Mouse (Mus musculus) lung, embryonic 14.5 days (tissue): Measurements from ENCODE around the gene Cdk19. TPM values are rescaled to one million over a fixed set of nuclear protein-coding genes. Genes with fewer than 3 reads are reported as not detected.

Source experiments
- ATAC-seq: fragments of 200-750 bp; cut with Nextera tagmentation; 2 replicates; pipeline ENCODE4 v1.8.0; 2017; ENCODE audit warnings: mild to moderate bottlenecking, moderate TSS enrichment, moderate library complexity; ENCODE audit not compliant: insufficient read depth
- DNase-seq: peaks from one replicate; pipeline ENCODE4 v3.0.0-alpha.2; 2015
- H3K27ac ChIP-seq: fragments of 300-500 bp; sonication (generic); 2 replicates; pipeline ENCODE4 v1.5.1; 2014; ENCODE audit warnings: low read depth, mild to moderate bottlenecking, moderate library complexity
- H3K27me3 ChIP-seq: fragments of 300-500 bp; sonication (generic); 2 replicates; pipeline ENCODE4 v1.6.1; 2014; ENCODE audit warnings: low read length, control low read depth; ENCODE audit not compliant: insufficient read depth
- H3K36me3 ChIP-seq: fragments of 300-500 bp; sonication (generic); 2 replicates; pipeline ENCODE4 v1.6.1; 2014; ENCODE audit warnings: control low read depth; ENCODE audit not compliant: insufficient read depth
- H3K4me1 ChIP-seq: fragments of 300-500 bp; sonication (generic); 2 replicates; pipeline ENCODE4 v1.6.1; 2014; ENCODE audit warnings: antibody characterized with exemption, control low read depth; ENCODE audit not compliant: insufficient read depth
- H3K4me2 ChIP-seq: fragments of 300-500 bp; sonication (generic); 2 replicates; pipeline ENCODE4 v1.6.1; 2014; ENCODE audit warnings: mild to moderate bottlenecking
- H3K4me3 ChIP-seq: fragments of 300-500 bp; sonication (generic); 2 replicates; pipeline ENCODE4 v1.5.1; 2014; ENCODE audit warnings: low read depth, low read length
- H3K9ac ChIP-seq: fragments of 300-500 bp; sonication (generic); 2 replicates; pipeline ENCODE4 v1.6.1; 2014
- H3K9me3 ChIP-seq: fragments of 300-500 bp; sonication (generic); 2 replicates; pipeline ENCODE4 v1.6.1; 2016; ENCODE audit warnings: low read depth, low read length, control low read depth
- CTCF ChIP-seq: IDR thresholded peaks from 2 replicates; pipeline ENCODE4 v1.5.1; 2016; ENCODE audit warnings: antibody characterized with exemption, low read depth
- WGBS: fragments of 180-500 bp; shearing (Covaris S2); extraction: QIAGEN DNeasy Blood & Tissue Kit; methylation state at CpG from one replicate; pipeline ENCODE4 v1.1.7; 2014; 5-methylcytosine and 5-hydroxymethylcytosine counted together
- polyA plus RNA-seq: library from polyadenylated mRNA; unstranded; fragments of >200 nt; fragmentation: Nextera tagmentation; extraction: Ambion mirVana; gene quantifications from 2 replicates; pipeline ENCODE4 v1.2.1, GENCODE M21; 2014

Gene Cdk19
- polyA plus RNA-seq, 1 experiment from 2014 or later, result 10.6 TPM

DNA sequence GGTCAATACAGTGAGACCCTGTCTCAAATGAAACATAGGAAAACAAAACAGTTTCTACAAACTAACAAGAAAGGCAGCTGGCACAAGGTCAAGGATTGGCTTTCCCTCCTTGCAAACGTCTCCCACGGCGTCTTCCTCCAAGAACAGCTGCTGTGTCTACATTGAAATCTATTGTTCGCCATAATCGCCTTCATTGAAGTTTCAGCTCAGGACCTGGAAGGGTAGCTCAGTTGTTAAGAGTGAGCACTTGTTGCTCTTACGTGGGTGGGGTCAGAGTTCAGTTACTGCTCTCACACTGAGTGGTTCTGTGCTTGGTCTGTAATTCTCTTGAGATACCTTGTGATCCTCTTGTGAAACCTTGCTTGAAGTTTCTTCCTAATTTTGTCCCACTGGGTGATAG lies 6.5 kb upstream of the Cdk19 start:
- H3K27ac ChIP-seq, result no peak overlapping the region
- ATAC-seq (no peak), DNase-seq (no peak)
- no peak overlapping the region for H3K9ac ChIP-seq
- no peak overlapping the region for H3K4me3 ChIP-seq
- 68% methylated on average over 6 of the region's 6 CpGs for WGBS
- no peak overlapping the region for H3K4me2 ChIP-seq
- H3K9me3 ChIP-seq, result no peaks in the 10 kb centered on the region
- H3K27me3 ChIP-seq, result no peaks in the 10 kb centered on the region
- H3K36me3 ChIP-seq, result no peaks in the 10 kb centered on the region
- TF ChIP-seq CTCF, result no peak
- H3K4me1 ChIP-seq, result no peaks in the 10 kb centered on the region

- 60% methylated on average over 4 of the region's 4 CpGs for WGBS
- Histone ChIP-seq H3K4me2 (no peak overlapping the region), H3K9ac (no peak overlapping the region), H3K9me3 (no peaks in the 10 kb centered on the region), H3K27me3 (no peaks in the 10 kb centered on the region), H3K4me3 (no peak overlapping the region), H3K36me3 (no peaks in the 10 kb centered on the region), H3K4me1 (no peaks in the 10 kb centered on the region), H3K27ac (no peak overlapping the region)
- TF ChIP-seq CTCF, result no peak
- no peak for ATAC-seq
- no peak for DNase-seq
Observed at GRCm38 (mm10) chr10:40342036-40342435, 2.7 kb downstream of the Cdk19 start.

- no peak overlapping the region for H3K27ac ChIP-seq
- H3K27me3 ChIP-seq, result no peaks in the 10 kb centered on the region
- H3K36me3 ChIP-seq, result no peaks in the 10 kb centered on the region
- 70% methylated on average over 3 of the region's 3 CpGs for WGBS
- H3K9ac ChIP-seq, result no peak overlapping the region
- H3K4me3 ChIP-seq, result no peak overlapping the region
- H3K4me2 ChIP-seq, result no peak overlapping the region
- H3K4me1 ChIP-seq, result 0 out of 2 replicates have a peak, but pooled peaks cover 5% of the 10 kb centered on the region
- ATAC-seq (no peak), DNase-seq (no peak)
- TF ChIP-seq CTCF, result no peak
- H3K9me3 ChIP-seq, result no peaks in the 10 kb centered on the region
Observed at GRCm38 (mm10) chr10:40346776-40347403, 7.5 kb downstream of the Cdk19 start.

DNA sequence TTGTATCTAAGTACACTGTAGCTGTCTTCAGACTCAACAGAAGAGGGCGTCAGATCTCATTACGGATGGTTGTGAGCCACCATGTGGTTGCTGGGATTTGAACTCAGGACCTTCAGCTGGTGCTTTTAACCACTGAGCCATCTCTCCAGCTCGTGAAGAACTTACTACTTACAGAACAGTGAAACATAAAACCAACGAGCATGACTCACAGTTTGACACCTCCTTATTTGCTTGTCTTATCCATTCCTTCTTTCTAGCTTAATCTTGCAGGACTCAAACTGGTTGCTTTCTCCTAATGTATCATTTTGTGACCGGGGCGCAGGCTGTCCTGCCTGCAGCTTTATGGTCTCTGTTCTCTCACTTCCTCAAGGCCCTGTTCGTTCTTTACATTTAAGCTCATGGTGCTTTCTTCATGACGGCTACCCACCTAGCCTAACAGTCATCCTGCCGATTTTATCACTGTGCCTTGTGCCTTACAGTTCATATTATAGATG lies 8.1 kb downstream of the Cdk19 start:
- TF ChIP-seq CTCF, result no peak
- no peak overlapping the region; the same call in 1 of the 2 replicates for H3K9ac ChIP-seq
- no peaks in the 10 kb centered on the region for H3K9me3 ChIP-seq
- ATAC-seq (no peak), DNase-seq (no peak)
- 52% methylated on average over 9 of the region's 9 CpGs for WGBS
- 0 out of 2 replicates have a peak, but pooled peaks cover 5% of the 10 kb centered on the region for H3K4me1 ChIP-seq
- H3K27ac ChIP-seq, result peak overlapping the region; percentile 96; the same call in 1 of the 2 replicates
- peak overlapping the region; percentile 65 for H3K4me2 ChIP-seq
- H3K27me3 ChIP-seq, result no peaks in the 10 kb centered on the region
- no peaks in the 10 kb centered on the region for H3K36me3 ChIP-seq
- peak overlapping the region; percentile 90; the same call in 1 of the 2 replicates for H3K4me3 ChIP-seq

DNA sequence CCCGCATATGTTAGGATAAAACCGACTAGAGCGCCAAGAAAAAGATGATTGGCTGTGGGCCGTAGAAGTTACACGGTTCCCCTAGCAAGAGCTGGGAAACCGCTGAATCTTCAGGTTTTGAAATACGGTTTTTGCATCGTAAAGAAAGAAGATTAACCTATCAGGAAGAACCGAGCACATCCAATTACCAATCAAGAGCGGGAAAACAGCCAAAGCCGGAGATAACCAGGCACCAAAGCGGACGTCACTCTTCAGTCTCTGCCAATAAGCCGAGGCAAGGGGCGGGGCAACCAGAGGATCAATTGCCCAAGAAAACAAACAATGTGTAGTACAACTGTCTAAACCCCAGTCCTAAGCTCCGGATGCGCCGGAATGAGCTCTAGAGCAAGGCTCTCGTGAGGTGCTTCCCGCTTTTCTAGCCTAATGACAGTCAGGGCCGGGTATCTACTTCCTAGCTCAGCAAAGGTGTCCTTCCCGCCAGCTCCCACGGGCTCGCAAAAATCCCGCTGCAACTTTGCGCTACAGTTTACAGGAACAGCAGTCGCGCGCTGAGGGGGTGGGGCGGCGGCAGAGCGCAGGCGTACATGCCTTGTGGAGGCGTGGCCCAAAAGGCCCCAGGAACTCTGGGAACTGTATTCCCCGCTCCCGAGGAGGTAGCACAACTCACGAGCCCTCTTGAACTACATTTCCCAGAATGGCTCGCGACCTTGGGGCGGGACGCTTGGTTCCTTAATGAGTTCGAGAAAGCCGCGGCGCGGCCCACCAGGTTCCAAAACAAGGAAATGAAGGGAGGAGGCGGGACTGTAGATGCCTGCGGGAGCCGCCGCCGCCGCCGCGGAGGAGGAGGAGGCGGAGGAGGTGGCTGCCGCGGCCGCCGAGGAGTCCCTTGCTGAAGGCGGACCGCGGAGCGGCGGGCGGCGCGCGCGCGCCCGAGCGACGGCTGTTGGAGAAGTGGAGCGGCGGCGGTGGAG lies 9.5 kb downstream of the Cdk19 start:
- Histone ChIP-seq H3K4me2 (peak overlapping the region; percentile 73), H3K4me1 (0 out of 2 replicates have a peak, but pooled peaks cover 5% of the 10 kb centered on the region), H3K36me3 (no peaks in the 10 kb centered on the region), H3K4me3 (peak overlapping the region; percentile 90), H3K9ac (peak overlapping the region; percentile 87), H3K27ac (peak overlapping the region; percentile 96), H3K9me3 (no peaks in the 10 kb centered on the region), H3K27me3 (no peaks in the 10 kb centered on the region)
- TF ChIP-seq CTCF, result no peak
- DNase-seq (peak; percentile 100), ATAC-seq (peak; percentile 98)
- WGBS, result under 1% methylated on average over 60 of the region's 76 CpGs

GRCm38 (mm10) chr10:40349631-40350177 lies 10.3 kb downstream of the Cdk19 start:
- H3K27me3 ChIP-seq, result no peaks in the 10 kb centered on the region
- DNase-seq (peak; percentile 75), ATAC-seq (peak; percentile 27)
- under 1% methylated on average over 61 of the region's 62 CpGs for WGBS
- peak overlapping the region; percentile 94 for H3K27ac ChIP-seq
- H3K4me1 ChIP-seq, result 0 out of 2 replicates have a peak, but pooled peaks cover 5% of the 10 kb centered on the region
- no peak for TF ChIP-seq CTCF
- H3K4me3 ChIP-seq, result peak overlapping the region; percentile 90
- no peaks in the 10 kb centered on the region for H3K9me3 ChIP-seq
- H3K36me3 ChIP-seq, result no peaks in the 10 kb centered on the region
- peak overlapping the region; percentile 87 for H3K9ac ChIP-seq
- H3K4me2 ChIP-seq, result peak overlapping the region; percentile 73
